14 mouse cellular contexts compared by ENCODE assay signal in genomic region chr3:84715073-84715768, GRCm38 (mm10). TPM values are rescaled to one million over a fixed set of nuclear protein-coding genes. Genes with fewer than 3 reads are reported as not detected.
DNase-seq lines count a peak whose midpoint lies in the region; ATAC-seq and TF ChIP-seq lines count a peak whose summit lies in the region.
"Had no signal": no experiment of that assay in that cellular context is flagged by ENCODE, and none has a peak within 500 bp of the region (broad histone marks: within the 10 kb centered on the region; RNA-seq: fewer than 3 reads in every experiment).

No protein-coding gene starts in this region.

- H3K9me3 ChIP-seq in heart, postnatal 0 days (replicated peaks; ENCODE audit: control insufficient read depth, low read length), result no peaks in the 10 kb centered on the region; the same call in 1 of the 2 replicates
- H3K9me3 ChIP-seq: heart, embryonic 15.5 days; midbrain, embryonic 12.5 days; stomach, embryonic 15.5 days had no signal

- no peaks in the 10 kb centered on the region for H3K4me1 ChIP-seq in heart, postnatal 0 days (ENCODE audit: control insufficient read depth, insufficient read depth)
- H3K4me1 ChIP-seq in bone marrow macrophage, adult 2 months (ENCODE audit: control insufficient read depth, insufficient read depth, low read length), result peaks cover 24% of the 10 kb centered on the region
- H3K4me1 ChIP-seq: heart, embryonic 15.5 days; midbrain, embryonic 12.5 days; stomach, embryonic 15.5 days had no signal

- H3K4me2 ChIP-seq in heart, postnatal 0 days (ENCODE audit: low read depth, low read length), result no peak overlapping the region
- H3K4me2 ChIP-seq: embryonic facial prominence, embryonic 12.5 days; heart, embryonic 15.5 days; midbrain, embryonic 12.5 days; stomach, embryonic 15.5 days had no signal

- no peak for TF ChIP-seq CTCF in heart, postnatal 0 days (IDR thresholded peaks at IDR 0.05; ENCODE audit: low read depth)
- no peak for TF ChIP-seq CTCF in bone marrow macrophage, adult 2 months (IDR thresholded peaks at IDR 0.05; ENCODE audit: low read depth, low read length)

- no peak for TF ChIP-seq POLR2A in bone marrow macrophage, adult 2 months (IDR thresholded peaks at IDR 0.05; ENCODE audit: borderline replicate concordance, low read depth, low read length)

- H3K9ac ChIP-seq in heart, postnatal 0 days (replicated peaks; ENCODE audit: low read depth, low read length), result no peak overlapping the region
- H3K9ac ChIP-seq: embryonic facial prominence, embryonic 12.5 days; heart, embryonic 15.5 days; midbrain, embryonic 12.5 days; stomach, embryonic 15.5 days had no signal

- no peak overlapping the region for H3K4me3 ChIP-seq in heart, postnatal 0 days (ENCODE audit: low read depth, low read length)
- peak overlapping the region; percentile 31 for H3K4me3 ChIP-seq in bone marrow macrophage, adult 2 months (ENCODE audit: insufficient read depth, low read length)
- H3K4me3 ChIP-seq: embryonic facial prominence, embryonic 12.5 days; heart, embryonic 15.5 days; midbrain, embryonic 12.5 days; stomach, embryonic 15.5 days had no signal

- H3K27ac ChIP-seq in heart, postnatal 0 days (ENCODE audit: low read depth), result no peak overlapping the region
- H3K27ac ChIP-seq in bone marrow macrophage, adult 2 months (ENCODE audit: insufficient read depth, low read depth, low read length), result peak overlapping the region; percentile 72
- H3K27ac ChIP-seq: embryonic facial prominence, embryonic 12.5 days; heart, embryonic 15.5 days; kidney, postnatal 0 days; midbrain, embryonic 12.5 days; stomach, embryonic 15.5 days had no signal

- peak; percentile 47; the same call in 1 of the 2 replicates for ATAC-seq in heart, postnatal 0 days (ENCODE audit: insufficient read depth, low read depth)
- ATAC-seq in megakaryocyte progenitor cell, adult 5-6 weeks (replicated peaks; ENCODE audit: poor library complexity), result peak; percentile 95
- ATAC-seq: forebrain, embryonic 16.5 days had no signal

- TF ChIP-seq EP300 in heart, postnatal 0 days (IDR thresholded peaks at IDR 0.05; ENCODE audit: low read depth), result no peak

- no peaks in the 10 kb centered on the region for H3K36me3 ChIP-seq in heart, postnatal 0 days (replicated peaks; ENCODE audit: control insufficient read depth, insufficient read depth, low read length)
- H3K36me3 ChIP-seq: embryonic facial prominence, embryonic 12.5 days; heart, embryonic 15.5 days; midbrain, embryonic 12.5 days; stomach, embryonic 15.5 days had no signal

- no peak for DNase-seq in heart, postnatal 0 days (ENCODE audit: low spot score)
- no peak for DNase-seq in heart, postnatal 25 days (ENCODE audit: low spot score)
- peak; percentile 74 to 77 for DNase-seq in B cell, adult 2 months
- no peak for DNase-seq in layer of hippocampus, adult 18-20 months (ENCODE audit: low spot score in 2 of 2)
- no peak for DNase-seq in gastrocnemius, postnatal 36 days
- DNase-seq in layer of hippocampus, postnatal 36 days, result no peak

- 81% methylated on average over 15 of the region's 15 CpGs for WGBS in heart, postnatal 0 days

- intact Hi-C loops in heart, postnatal 25 days (cut with DNase I), result no loop called here
- intact Hi-C loops in gastrocnemius, postnatal 36 days (cut with DNase I), result no loop called here

- H3K27me3 ChIP-seq in heart, postnatal 0 days (ENCODE audit: control insufficient read depth, insufficient read depth, low read length), result no peaks in the 10 kb centered on the region
- H3K27me3 ChIP-seq: embryonic facial prominence, embryonic 12.5 days; heart, embryonic 15.5 days; midbrain, embryonic 12.5 days; stomach, embryonic 15.5 days had no signal

RNA-seq across cellular contexts. Expression of gene Tmem154, which starts 49.2 kb away (rescaled TPM):
- total RNA-seq in heart, postnatal 0 days (2014; rRNA removed; ENCODE audit: low replicate concordance), result 0.57 and 1.7 TPM in 2 replicates
- 0.89 and 1.2 TPM in 2 replicates for polyA plus RNA-seq in heart, postnatal 0 days (2015; fragmentation: Nextera tagmentation; extraction: Ambion mirVana)
- total RNA-seq in heart, postnatal 25 days (2021), result 1 to 10 TPM; 1.5 TPM
- polyA plus RNA-seq in bone marrow macrophage, adult 2 months (2012; ENCODE audit: insufficient read depth, insufficient read length, missing spikeins), result 5.4 and 5.9 TPM in 2 replicates
- total RNA-seq in megakaryocyte progenitor cell, adult 5-6 weeks (2015), result 9.9 and 10.6 TPM in 2 replicates
- 4.0 and 4.6 TPM in 2 replicates for total RNA-seq in megakaryocyte progenitor cell, adult 5-6 weeks (2017)
- total RNA-seq in layer of hippocampus, adult 18-20 months (2021), result under 1 TPM; 0.32 to 0.36 TPM
- total RNA-seq in gastrocnemius, postnatal 36 days (2021), result under 1 TPM; 0.33 to 0.57 TPM
- under 1 TPM; 0.25 to 0.35 TPM for total RNA-seq in layer of hippocampus, postnatal 36 days (2021)

Comparison
In these comparisons a context has a peak if more than half of its experiments do, and no peak if none do; other contexts are left out.
1. DNase-seq: peak in B cell, adult 2 months (2 of 2); none in heart, postnatal 0 days (single experiment), heart, postnatal 25 days (single experiment), layer of hippocampus, adult 18-20 months (0 of 2), gastrocnemius, postnatal 36 days (0 of 2) and layer of hippocampus, postnatal 36 days (0 of 2).